Mouse (Mus musculus) megakaryocyte, embryonic 14.5 days (primary cell): Measurements from ENCODE around the gene Ptpra.

Experiments used
- FLI1 ChIP-seq: IDR thresholded peaks from 2 replicates; pipeline ENCODE4 v1.6.1; 2012; ENCODE audit warnings: low read length, inconsistent platforms, mixed read lengths
- GATA1 ChIP-seq: IDR thresholded peaks from 3 replicates; pipeline ENCODE4 v1.6.1; 2012; ENCODE audit warnings: mixed read lengths, low read length, inconsistent platforms, borderline replicate concordance

DNA sequence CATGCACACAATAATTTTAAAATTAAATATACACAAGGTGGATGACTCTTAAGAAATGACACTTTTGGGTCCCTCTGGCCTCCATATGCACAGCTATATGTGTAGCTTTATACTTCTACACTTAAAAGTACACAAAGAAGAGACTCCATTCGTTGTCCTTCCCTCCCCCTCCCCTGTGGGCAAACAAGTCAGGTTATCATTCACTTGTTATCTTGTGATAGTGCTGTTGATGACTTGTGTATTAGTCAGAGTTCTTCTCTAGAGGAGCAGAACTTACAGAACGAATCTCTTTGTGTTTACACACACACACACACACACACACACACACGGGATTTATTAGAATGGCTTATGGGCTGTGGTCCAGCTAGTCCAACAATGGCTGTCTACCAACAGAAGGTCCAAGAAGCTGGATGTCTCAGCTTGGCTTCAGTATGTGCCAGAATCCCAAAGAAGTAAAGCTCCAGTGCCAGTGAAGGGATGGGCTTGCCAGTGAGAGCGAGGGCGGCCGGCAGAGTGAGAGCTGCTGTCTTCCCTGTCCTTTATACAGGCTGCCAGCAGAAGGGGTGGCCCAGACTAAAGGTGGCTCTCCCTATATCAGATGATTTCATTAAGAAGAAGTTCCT, 4.8 kb downstream of the Ptpra start:
- no peak for TF ChIP-seq GATA1
- TF ChIP-seq FLI1: no peak
